Comparison of ENCODE assay signal across 26 mouse cellular contexts in the genomic region with DNA sequence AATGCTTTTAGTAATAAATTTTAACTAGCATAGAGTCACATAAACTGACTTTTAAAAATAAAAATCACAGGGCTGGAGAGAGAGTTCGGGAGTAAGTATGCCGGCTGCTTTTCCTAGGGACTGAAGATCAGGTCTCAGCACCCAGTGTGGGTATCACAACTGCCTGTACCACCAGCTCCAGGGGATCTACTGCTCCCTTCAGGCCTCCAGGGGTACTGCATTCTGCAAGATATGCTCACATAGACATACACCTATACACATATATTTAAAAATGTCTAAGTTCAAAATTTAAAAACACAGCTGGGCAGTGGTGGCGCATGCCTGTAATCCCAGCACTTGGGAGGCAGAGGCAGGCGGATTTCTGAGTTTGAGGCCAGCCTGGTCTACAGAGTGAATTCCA. TPM values are rescaled to one million over a fixed set of nuclear protein-coding genes. Genes with fewer than 3 reads are reported as not detected.
DNase-seq lines count a peak whose midpoint lies in the region; TF ChIP-seq lines count a peak whose summit lies in the region.
"Had no signal": no experiment of that assay in that cellular context is flagged by ENCODE, and none has a peak within 500 bp of the region (broad histone marks: within the 10 kb centered on the region; RNA-seq: fewer than 3 reads in every experiment).

No protein-coding gene starts in this region.

- H3K4me3 ChIP-seq in gastrocnemius, adult 2 months = no peak overlapping the region
- no peak overlapping the region for H3K4me3 ChIP-seq in left cerebral cortex, adult 2 months
- H3K4me3 ChIP-seq in E14TG2a.4 (replicated peaks; ENCODE audit: low read length) = no peak overlapping the region
- H3K4me3 ChIP-seq: limb, embryonic 15.5 days; midbrain, embryonic 13.5 days had no signal

- no peak for DNase-seq in gastrocnemius, adult 2 months
- DNase-seq in gastrocnemius, postnatal 4 days (ENCODE audit: low spot score in 2 of 2) = no peak
- DNase-seq in left cerebral cortex, adult 2 months (ENCODE audit: extremely low spot score in 1 of 2, low spot score in 2 of 2) = no peak
- DNase-seq in left cerebral cortex, postnatal 14 days (ENCODE audit: low spot score in 2 of 2) = no peak
- no peak for DNase-seq in brain, embryonic 14.5 days (ENCODE audit: low read depth)
- no peak for DNase-seq in urinary bladder, postnatal 10 days (ENCODE audit: low spot score)
- DNase-seq: adrenal gland, postnatal 36 days; cerebellum, adult 11 months; cerebellum, adult 9-11 months; gastrocnemius, postnatal 25 days; kidney, adult 9 months; left cerebral cortex, postnatal 4 days; lung, adult 18-20 months; lung, postnatal 14 days; retina, postnatal 1 day; thymus, postnatal 25 days had no signal

- no peak overlapping the region for H3K27ac ChIP-seq in gastrocnemius, adult 2 months
- no peak overlapping the region for H3K27ac ChIP-seq in left cerebral cortex, adult 2 months
- H3K27ac ChIP-seq: hindbrain, embryonic 14.5 days; limb, embryonic 15.5 days; midbrain, embryonic 13.5 days had no signal

- H3K4me1 ChIP-seq in E14TG2a.4 (replicated peaks; ENCODE audit: low read depth, low read length) = peaks cover 4% of the 10 kb centered on the region
- H3K4me1 ChIP-seq: limb, embryonic 15.5 days; midbrain, embryonic 13.5 days had no signal

- H3K36me3 ChIP-seq in E14TG2a.4 (ENCODE audit: insufficient read depth, low read length) = peaks cover 3% of the 10 kb centered on the region; the same call in 1 of the 2 replicates

- no peaks in the 10 kb centered on the region for H3K27me3 ChIP-seq in E14TG2a.4 (ENCODE audit: insufficient read depth, low read length)
- H3K27me3 ChIP-seq: limb, embryonic 15.5 days; midbrain, embryonic 13.5 days had no signal

- no peak for TF ChIP-seq POLR2A in brain, embryonic 14.5 days (IDR thresholded peaks at IDR 0.05; ENCODE audit: borderline replicate concordance, extremely low read depth, insufficient read depth, insufficient read length, poor library complexity, severe bottlenecking)

- intact Hi-C loops in gastrocnemius, adult 2 months (cut with DNase I) = no loop called here
- intact Hi-C loops in left cerebral cortex, adult 2 months (cut with DNase I) = no loop called here
- intact Hi-C loops in left cerebral cortex, postnatal 14 days (cut with DNase I) = no loop called here

- no peaks in the 10 kb centered on the region for H3K9me3 ChIP-seq in E14TG2a.4 (ENCODE audit: low read length)
- H3K9me3 ChIP-seq: G1E; limb, embryonic 15.5 days; midbrain, embryonic 13.5 days had no signal

- peak; percentile 12; the same call in 1 of the 2 replicates for TF ChIP-seq CTCF in gastrocnemius, adult 2 months (IDR thresholded peaks at IDR 0.05)
- TF ChIP-seq CTCF in left cerebral cortex, adult 2 months (IDR thresholded peaks at IDR 0.05) = peak; percentile 16; the same call in 1 of the 2 replicates
- TF ChIP-seq CTCF in E14TG2a.4 (conservative IDR thresholded peaks at IDR 0.05; ENCODE audit: low read length) = peak; percentile 56
- peak; percentile 4; the same call in 1 of the 2 replicates for TF ChIP-seq CTCF in brain, embryonic 14.5 days (IDR thresholded peaks at IDR 0.05; ENCODE audit: borderline replicate concordance, extremely low read depth, insufficient read depth, insufficient read length)

RNA-seq across cellular contexts. Expression of gene Snx14, which starts 16.3 kb away (rescaled TPM):
- total RNA-seq in gastrocnemius, adult 2 months (2021) = 10 to 100 TPM; 13.1 to 17.9 TPM
- 10 to 100 TPM; 24.7 to 25.6 TPM for total RNA-seq in gastrocnemius, postnatal 4 days (2021)
- 10 to 100 TPM; 51.7 to 59.9 TPM for total RNA-seq in left cerebral cortex, adult 2 months (2021)
- total RNA-seq in left cerebral cortex, postnatal 14 days (2021) = 10 to 100 TPM; 49.7 to 51.1 TPM
- polyA plus RNA-seq in brain, embryonic 14.5 days (2012; rRNA removed) = 30.4 and 30.6 TPM in 2 replicates

RNA-seq across cellular contexts. Expression of gene Gm20537, which starts 34.0 kb away (rescaled TPM):
- not detected for total RNA-seq in gastrocnemius, adult 2 months (2021)
- 1 to 10 TPM; 1.2 to 1.7 TPM for total RNA-seq in gastrocnemius, postnatal 4 days (2021)
- under 1 TPM in 1 of 2 experiments, not detected in 1; 0.84 TPM for total RNA-seq in left cerebral cortex, adult 2 months (2021)
- 1 to 10 TPM in 1 of 2 experiments, not detected in 1; 2.1 TPM for total RNA-seq in left cerebral cortex, postnatal 14 days (2021)
- 0.86 and 0.88 TPM in 2 replicates for polyA plus RNA-seq in brain, embryonic 14.5 days (2012; rRNA removed)
- total RNA-seq: common myeloid progenitor, adult 5-6 weeks; heart, postnatal 25 days; megakaryocyte, adult 5-6 weeks had no signal
- polyA plus RNA-seq: heart, embryonic 14.5 days; spleen, adult 2 months had no signal

RNA-seq across cellular contexts. Expression of gene Syncrip, which starts 59.9 kb away (rescaled TPM):
- total RNA-seq in gastrocnemius, adult 2 months (2021) = 10 to 100 TPM; 59.4 to 65.0 TPM
- 100 to 1,000 TPM in 1 of 2 experiments, 10 to 100 TPM in 1; 91.0 to 105 TPM for total RNA-seq in gastrocnemius, postnatal 4 days (2021)
- 10 to 100 TPM; 68.7 to 71.3 TPM for total RNA-seq in left cerebral cortex, adult 2 months (2021)
- total RNA-seq in left cerebral cortex, postnatal 14 days (2021) = 10 to 100 TPM; 69.9 to 72.5 TPM
- 34.3 and 75.7 TPM in 2 replicates for polyA plus RNA-seq in brain, embryonic 14.5 days (2012; rRNA removed)

Comparison
In these comparisons a context has a peak if more than half of its experiments do, and no peak if none do; other contexts are left out.
1. CTCF ChIP-seq: peak in every context shown above with its lines; median percentile 56 in E14TG2a.4; 16 in left cerebral cortex, adult 2 months; 12 in gastrocnemius, adult 2 months; 4 in brain, embryonic 14.5 days.